Mouse (Mus musculus): ENCODE measurements around the gene Cdc42se1.

- no peak for TF ChIP-seq CTCF (IDR thresholded peaks at IDR 0.05; ENCODE audit: low read depth, low read length)
- no peak for TF ChIP-seq POLR2A (IDR thresholded peaks at IDR 0.05; ENCODE audit: borderline replicate concordance, low read depth, low read length)
These were observed 46.6 kb downstream of the Cdc42se1 start for GRCm38 (mm10) chr3:95275161-95275560.

All from bone marrow macrophage, adult 2 months (primary cell).